Mouse (Mus musculus): ENCODE data around the gene Plppr1.
A peak's percentile ranks its signal among the peaks of the same experiment; 100 is the strongest.

Plppr1 gene

GRCm38 (mm10) chr4:49144798-49145197 is 85.7 kb downstream of the Plppr1 start:
- no peak for DNase-seq

- DNase-seq, result no peak
These were observed 89.7 kb downstream of the Plppr1 start for GRCm38 (mm10) chr4:49148775-49149174.

GRCm38 (mm10) chr4:49149251-49149650 is 90.2 kb downstream of the Plppr1 start:
- DNase-seq, result no peak

- DNase-seq, result peak; percentile 80
These were observed 94.8 kb downstream of the Plppr1 start for GRCm38 (mm10) chr4:49153849-49154248.

- no peak for DNase-seq
These were observed 97.7 kb downstream of the Plppr1 start for GRCm38 (mm10) chr4:49156781-49157180.

GRCm38 (mm10) chr4:49163285-49163684 is 104.2 kb downstream of the Plppr1 start:
- DNase-seq, result no peak

- no peak for DNase-seq
These were observed 107.3 kb downstream of the Plppr1 start for GRCm38 (mm10) chr4:49166391-49166790.

- DNase-seq, result no peak
These were observed 108.0 kb downstream of the Plppr1 start for GRCm38 (mm10) chr4:49167030-49167429.

GRCm38 (mm10) chr4:49169498-49169897 is 110.4 kb downstream of the Plppr1 start:
- DNase-seq, result peak; percentile 19

GRCm38 (mm10) chr4:49178101-49178500 is 119.0 kb downstream of the Plppr1 start:
- no peak for DNase-seq

- no peak for DNase-seq
These were observed 119.8 kb downstream of the Plppr1 start for GRCm38 (mm10) chr4:49178891-49179290.

GRCm38 (mm10) chr4:49179471-49180181 is 120.6 kb downstream of the Plppr1 start:
- no peak for DNase-seq

GRCm38 (mm10) chr4:49189991-49190526 is 131.0 kb downstream of the Plppr1 start:
- no peak for DNase-seq

- DNase-seq, result peak; percentile 48
These were observed 138.2 kb downstream of the Plppr1 start for GRCm38 (mm10) chr4:49197125-49197747.

- DNase-seq, result no peak
These were observed 151.4 kb downstream of the Plppr1 start for GRCm38 (mm10) chr4:49210457-49210856.

GRCm38 (mm10) chr4:49211582-49211981 is 152.5 kb downstream of the Plppr1 start:
- DNase-seq, result peak; percentile 18

GRCm38 (mm10) chr4:49212616-49213544 is 153.8 kb downstream of the Plppr1 start:
- no peak for DNase-seq

- DNase-seq, result no peak
These were observed 155.3 kb downstream of the Plppr1 start for GRCm38 (mm10) chr4:49214341-49214740.

GRCm38 (mm10) chr4:49223501-49223900 is 164.4 kb downstream of the Plppr1 start:
- DNase-seq, result no peak

GRCm38 (mm10) chr4:49225021-49225420 is 165.9 kb downstream of the Plppr1 start:
- DNase-seq, result peak; percentile 12

- DNase-seq, result no peak
These were observed 173.3 kb downstream of the Plppr1 start for GRCm38 (mm10) chr4:49232206-49233031.

- no peak for DNase-seq
These were observed 173.9 kb downstream of the Plppr1 start for GRCm38 (mm10) chr4:49233032-49233406.
